Mouse (Mus musculus): ENCODE data around the gene Pknox2. TPM values are rescaled to one million over a fixed set of nuclear protein-coding genes. Genes with fewer than 3 reads are reported as not detected.

The Pknox2 gene
- polyA plus RNA-seq, 1 experiment: 58.9 TPM

DNA sequence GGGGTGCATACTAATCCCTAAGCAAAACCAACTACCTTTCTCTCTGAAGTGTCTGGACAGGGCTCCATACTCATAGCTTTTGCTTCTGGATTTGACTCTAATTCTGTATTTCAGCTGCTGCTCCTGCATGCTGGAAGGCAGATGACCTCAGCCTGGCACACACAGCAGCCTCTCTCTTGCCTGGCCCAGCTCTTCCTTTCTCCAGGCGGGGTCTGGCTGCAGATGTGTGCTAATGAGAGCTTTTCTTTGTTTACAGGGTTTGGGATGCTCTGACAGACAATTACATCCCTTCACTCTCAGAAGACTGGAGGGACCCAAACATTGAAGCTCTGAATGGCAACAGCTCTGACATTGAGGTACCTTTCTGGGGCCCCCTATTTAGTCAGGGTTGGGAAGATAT, 297.1 kb downstream of the Pknox2 start:
- DNase-seq (ENCODE audit: extremely low spot score in 1 of 2, low spot score in 1 of 2): peak; percentile 24 to 38

GRCm38 (mm10) chr9:36848661-36849060, 298.5 kb downstream of the Pknox2 start:
- no peak for DNase-seq (ENCODE audit: extremely low spot score in 1 of 2, low spot score in 1 of 2)

DNA sequence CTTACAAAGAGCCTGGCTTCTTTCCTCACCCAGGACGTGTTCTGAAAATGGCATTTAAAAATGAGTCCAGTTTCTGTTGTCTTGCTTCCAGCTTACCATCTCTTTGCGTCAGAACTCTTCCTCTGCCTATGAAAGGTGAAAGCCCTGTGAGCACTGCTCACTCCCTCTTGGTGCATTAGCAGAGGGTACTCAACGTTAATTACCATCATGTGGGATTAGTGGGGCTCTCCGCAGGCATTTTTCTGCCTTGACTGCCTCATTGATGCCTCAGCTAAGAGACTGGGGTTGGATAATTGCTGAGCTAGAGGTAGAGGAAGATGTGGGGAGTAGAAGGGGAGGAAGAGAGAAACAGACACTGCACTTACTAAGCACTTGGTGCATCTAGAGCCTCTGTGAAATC, 300.9 kb downstream of the Pknox2 start:
- no peak for DNase-seq (ENCODE audit: extremely low spot score in 1 of 2, low spot score in 1 of 2)

Other genes with a start within 250 kb of the Pknox2 start
- gene Tmem218, start 60.8 kb upstream of the Pknox2 start, polyA plus RNA-seq (2012; rRNA removed): 9.0 TPM in 2 replicates
- 2.7 and 3.1 TPM in 2 replicates for gene Slc37a2, start 108.3 kb upstream of the Pknox2 start, polyA plus RNA-seq (2012; rRNA removed)
- 1.6 and 1.8 TPM in 2 replicates for gene Ccdc15, start 201.0 kb upstream of the Pknox2 start, polyA plus RNA-seq (2012; rRNA removed)
- 79.8 and 81.4 TPM in 2 replicates for gene Hepacam, start 219.9 kb upstream of the Pknox2 start, polyA plus RNA-seq (2012; rRNA removed)